Comparison of ENCODE assay signal across 8 mouse cellular contexts in the genomic region with DNA sequence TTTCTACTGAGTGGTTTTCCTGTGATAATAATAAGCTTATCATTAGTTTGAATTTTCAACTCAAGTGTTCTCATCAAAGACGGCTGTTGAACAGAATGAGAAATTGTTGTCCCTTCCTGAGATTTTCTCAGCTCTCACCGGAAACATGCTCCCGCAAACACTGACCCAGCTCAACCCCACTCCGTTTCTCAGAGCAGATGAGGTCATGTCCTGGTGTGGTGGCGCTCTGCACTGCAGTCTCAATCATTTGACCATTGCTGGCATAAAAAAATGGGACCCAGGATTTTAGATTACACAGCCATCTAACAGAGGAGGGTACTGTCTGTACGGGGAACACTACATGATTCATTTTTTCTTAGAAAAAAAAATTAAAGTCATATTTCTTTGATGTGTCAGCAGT.
DNase-seq lines count a peak whose midpoint lies in the region; ATAC-seq and TF ChIP-seq lines count a peak whose summit lies in the region.

No protein-coding gene starts in this region.

- no peaks in the 10 kb centered on the region for H3K36me3 ChIP-seq in CH12.LX (replicated peaks in 1 of 2; ENCODE audit: control insufficient read depth in 1 of 2, insufficient read depth in 1 of 2, low read length in 1 of 2)

- H3K79me2 ChIP-seq in CH12.LX (replicated peaks; ENCODE audit: control insufficient read depth, extremely low read depth, insufficient read depth, poor library complexity, severe bottlenecking), result no peaks in the 10 kb centered on the region

- in situ Hi-C loops in CH12.LX (cut with MboI; ENCODE audit: low pct_ligation_motif_present, low pct_unique_long_range_greater_than_20kb, low sequenced_read_pairs), result no loop called here

- no peak overlapping the region for H3K4me2 ChIP-seq in CH12.LX (ENCODE audit: insufficient read depth, low read depth, poor library complexity, severe bottlenecking)

- no peak for ATAC-seq in erythroblast, adult 5-6 weeks (replicated peaks; ENCODE audit: low FRiP score, poor library complexity, severe bottlenecking)
- no peak for ATAC-seq in megakaryocyte, adult 5-6 weeks (ENCODE audit: poor library complexity, severe bottlenecking)

- peak in 1 of 2 experiments; percentile 43; a peak in 2 of 4 replicates for TF ChIP-seq CTCF in CH12.LX (conservative IDR thresholded peaks at IDR 0.05 in 1 of 2, IDR thresholded peaks at IDR 0.05 in 1 of 2; ENCODE audit: low read depth in 2 of 2, low read length in 2 of 2)

- peak; percentile 1 for DNase-seq in cerebellum, adult 9-10 months
- DNase-seq in cerebellum, adult 11-12 months, result no peak
- DNase-seq in CH12.LX (ENCODE audit: extremely low read depth), result peak; percentile 16
- DNase-seq in gastrocnemius, postnatal 10 days, result peak; percentile 15
- peak; percentile 73 for DNase-seq in kidney, postnatal 10 days
- peak; percentile 16 for DNase-seq in yolk sac, embryonic 10.5 days (ENCODE audit: low spot score)

- H3K4me1 ChIP-seq in CH12.LX (ENCODE audit: control insufficient read depth in 1 of 2, insufficient read depth in 2 of 2), result no peaks in the 10 kb centered on the region

- TF ChIP-seq RAD21 in CH12.LX (IDR thresholded peaks at IDR 0.05; ENCODE audit: low read depth, low read length), result no peak

- H3K4me3 ChIP-seq in CH12.LX (replicated peaks in 1 of 3; ENCODE audit: low read depth in 2 of 3, low read length in 2 of 3, poor library complexity in 1 of 3), result no peak overlapping the region

- dilution Hi-C loops in CH12.LX (cut with MboI; ENCODE audit: extremely low pct_ligation_motif_present, extremely low pct_unique_long_range_greater_than_20kb, low sequenced_read_pairs), result no loop called here

- no peaks in the 10 kb centered on the region for H3K9me3 ChIP-seq in CH12.LX (replicated peaks; ENCODE audit: low read length)

- no peak for TF ChIP-seq POLR2A in CH12.LX (IDR thresholded peaks at IDR 0.05; ENCODE audit: low read depth, low read length)

- H3K9ac ChIP-seq in CH12.LX (ENCODE audit: insufficient read depth, low read depth), result no peak overlapping the region

- TF ChIP-seq EP300 in CH12.LX (IDR thresholded peaks at IDR 0.05; ENCODE audit: low read length), result no peak

- H3K27me3 ChIP-seq in CH12.LX (replicated peaks), result no peaks in the 10 kb centered on the region

- H3K27ac ChIP-seq in CH12.LX (ENCODE audit: insufficient read depth, low read depth), result no peak overlapping the region

TF ChIP-seq in CH12.LX, 34 proteins besides CTCF, POLR2A, EP300 and RAD21:
- TF ChIP-seq MXI1 (IDR thresholded peaks at IDR 0.05; ENCODE audit: low read depth, low read length), result no peak
- TF ChIP-seq NRF1 (IDR thresholded peaks at IDR 0.05; ENCODE audit: low read depth, low read length), result no peak
- no peak for TF ChIP-seq SIN3A (IDR thresholded peaks at IDR 0.05; ENCODE audit: low read length)
- TF ChIP-seq USF1 (IDR thresholded peaks at IDR 0.05; ENCODE audit: low read depth, low read length), result no peak
- TF ChIP-seq BHLHE40 (IDR thresholded peaks at IDR 0.05; ENCODE audit: low read depth, low read length), result no peak
- no peak for TF ChIP-seq E2F4 (IDR thresholded peaks at IDR 0.05; ENCODE audit: insufficient replicate concordance, low read depth, low read length)
- TF ChIP-seq JUN (IDR thresholded peaks at IDR 0.05; ENCODE audit: insufficient read depth, low read depth, low read length), result peak; percentile 59; the same call in 1 of the 2 replicates
- TF ChIP-seq ZKSCAN1 (IDR thresholded peaks at IDR 0.05; ENCODE audit: borderline replicate concordance, low read depth, low read length), result no peak
- no peak for TF ChIP-seq MEF2A (IDR thresholded peaks at IDR 0.05; ENCODE audit: borderline replicate concordance, low read depth, low read length)
- TF ChIP-seq JUND (conservative IDR thresholded peaks at IDR 0.05; ENCODE audit: low read depth, low read length), result peak; percentile 33; the same call in 1 of the 2 replicates
